Mouse (Mus musculus): ENCODE data around the gene H1foo.
A peak's percentile ranks its signal among the peaks of the same experiment; 100 is the strongest.

Gene H1foo

GRCm38 (mm10) chr6:115962439-115963085 lies 17.8 kb downstream of the H1foo start:
- DNase-seq: peak in 1 of 2 experiments; percentile 53

DNA sequence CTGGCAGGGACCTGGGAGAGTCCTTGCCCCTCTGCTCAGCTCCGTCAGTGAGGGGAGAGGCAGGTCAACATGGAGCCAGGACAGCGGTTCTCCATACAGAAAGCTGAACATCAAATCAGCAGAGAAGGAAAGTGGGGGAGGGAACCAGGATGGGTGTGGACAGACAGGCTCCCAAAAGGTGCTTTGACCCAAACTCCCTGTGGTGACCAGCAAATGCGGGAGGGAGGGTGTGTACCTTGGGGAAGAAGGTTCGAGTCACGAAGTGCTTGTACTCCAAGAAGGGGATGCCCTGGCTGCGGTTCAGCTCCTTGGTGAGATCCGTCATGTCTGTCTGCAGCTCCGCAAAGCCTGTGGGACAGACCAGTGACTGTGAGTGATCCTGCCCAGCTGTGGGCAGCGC lies 18.9 kb downstream of the H1foo start:
- DNase-seq: peak in 1 of 2 experiments; percentile 39

- peak in 1 of 2 experiments; percentile 45 for DNase-seq
Observed at GRCm38 (mm10) chr6:115966227-115966966, 21.7 kb downstream of the H1foo start.

- peak; percentile 79 to 80 for DNase-seq
Observed at GRCm38 (mm10) chr6:115967291-115967880, 22.6 kb downstream of the H1foo start.

DNA sequence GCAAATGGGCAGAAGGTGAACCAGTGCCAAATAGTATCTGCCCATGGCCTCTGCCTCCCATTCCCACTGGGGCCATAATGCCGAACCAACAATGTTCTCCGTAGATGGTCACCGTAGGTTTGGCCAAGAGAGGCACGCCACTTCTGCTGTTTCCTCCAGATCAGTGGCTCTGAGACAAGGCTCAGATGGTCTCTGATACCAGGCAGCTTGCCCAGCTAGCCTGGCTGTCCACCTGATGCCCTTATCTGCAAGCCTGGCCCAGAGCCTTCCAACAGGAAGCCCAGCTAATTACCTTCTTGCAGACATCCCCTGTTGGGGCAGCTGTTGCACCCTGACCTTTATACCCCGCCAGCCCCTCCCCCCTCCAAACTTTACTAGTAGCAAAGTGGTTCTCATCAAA lies 23.3 kb downstream of the H1foo start:
- DNase-seq: peak; percentile 90 to 92

- peak; percentile 68 to 80 for DNase-seq
Observed at GRCm38 (mm10) chr6:115968700-115969099, 24.0 kb downstream of the H1foo start.

DNA sequence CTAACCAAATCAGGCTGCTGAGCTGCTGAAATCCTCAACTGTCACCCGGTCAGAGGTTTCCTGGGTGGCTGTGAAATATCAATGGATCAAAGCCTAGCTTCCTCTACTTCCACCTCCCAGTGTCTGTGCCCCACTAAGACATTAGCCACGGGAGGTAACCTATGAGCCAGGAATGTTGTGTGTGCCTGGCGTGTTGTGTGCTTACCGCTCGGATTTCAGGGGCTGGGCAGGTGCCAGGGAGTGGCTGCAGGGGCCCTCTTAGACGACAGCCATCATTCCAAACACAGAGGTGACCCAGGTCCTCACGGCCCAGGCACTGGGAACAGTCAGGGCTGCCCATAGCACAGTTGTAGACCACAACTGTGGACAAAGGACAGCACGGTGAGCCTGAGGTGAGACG lies 24.4 kb downstream of the H1foo start:
- peak; percentile 68 to 74 for DNase-seq

- DNase-seq: no peak
Observed at GRCm38 (mm10) chr6:115969952-115970351, 25.2 kb downstream of the H1foo start.

GRCm38 (mm10) chr6:115971273-115972060 lies 26.7 kb downstream of the H1foo start:
- DNase-seq: peak; percentile 61 to 63

GRCm38 (mm10) chr6:115972083-115972764 lies 27.5 kb downstream of the H1foo start:
- DNase-seq: peak in 1 of 2 experiments; percentile 56

DNA sequence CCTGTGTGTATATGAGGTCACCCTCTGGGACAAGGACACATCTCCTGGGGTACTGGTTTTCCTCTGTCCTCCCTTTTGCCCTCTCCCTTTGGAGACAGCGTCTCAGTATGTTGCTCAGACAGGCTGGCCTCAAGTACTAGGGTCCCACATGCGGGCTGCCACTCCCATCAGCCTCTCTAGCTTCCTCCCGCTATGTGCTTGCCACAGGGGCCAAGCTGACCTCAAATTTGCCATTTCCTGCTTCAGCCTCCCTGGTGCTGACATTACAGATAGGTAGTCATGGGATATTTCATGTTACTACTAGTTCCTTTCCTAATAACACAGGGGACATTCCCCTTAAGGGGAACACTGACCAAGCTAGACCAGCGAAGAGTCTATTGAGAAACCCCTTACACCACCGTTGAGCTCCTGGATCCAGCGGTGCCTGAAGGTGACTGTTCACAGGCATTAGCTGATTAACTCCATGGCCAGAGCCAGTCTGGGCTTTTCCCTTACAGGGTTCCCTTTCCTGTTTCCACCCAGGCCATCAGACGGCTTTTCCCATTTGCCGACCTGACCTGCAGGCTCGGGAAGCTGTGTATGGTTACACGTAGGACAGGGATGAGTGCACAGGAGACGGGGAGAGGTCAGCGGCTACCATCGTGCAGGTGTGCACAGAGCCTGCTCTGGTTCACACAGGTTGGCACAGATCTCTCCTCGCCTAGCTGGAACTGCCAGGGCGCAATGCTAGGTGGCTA lies 28.6 kb downstream of the H1foo start:
- DNase-seq: no peak

DNA sequence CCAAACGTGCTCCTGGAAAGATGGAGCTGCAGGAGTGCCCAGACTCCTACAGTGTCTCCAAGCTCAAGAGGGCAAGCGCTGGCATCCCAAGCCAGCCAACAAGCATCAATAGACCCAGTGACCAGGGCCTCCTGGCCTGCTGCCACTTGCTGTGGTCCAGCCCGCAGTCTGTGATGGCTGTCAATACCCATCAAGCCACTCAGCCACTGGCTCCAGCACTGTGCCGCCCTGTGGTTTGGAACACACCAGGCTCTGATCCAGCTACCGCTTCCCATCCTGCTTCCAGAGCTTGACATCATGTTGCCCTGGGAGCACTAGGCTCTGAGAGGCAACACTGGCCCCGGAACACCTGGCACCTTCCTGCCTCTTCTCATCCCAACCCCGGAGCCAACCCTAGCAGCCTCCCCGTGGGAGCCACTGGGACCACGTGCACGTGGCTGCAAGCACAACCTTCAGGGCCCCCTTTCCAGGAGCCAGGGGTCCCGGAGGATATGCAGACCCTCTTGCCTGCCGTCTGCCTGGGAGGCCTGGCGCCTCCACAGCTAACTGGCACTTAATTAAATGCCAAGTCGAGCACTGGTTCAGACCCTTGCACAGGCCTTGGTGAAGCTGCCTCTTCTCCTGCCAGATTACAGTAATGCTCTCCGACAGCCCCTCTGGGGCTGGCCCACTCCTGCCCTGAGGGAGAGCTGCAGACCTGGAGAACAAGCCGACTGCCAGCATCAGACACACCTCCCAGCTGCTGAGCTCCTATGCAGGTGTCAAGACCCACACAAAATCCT lies 29.3 kb downstream of the H1foo start:
- peak; percentile 74 to 80 for DNase-seq

DNA sequence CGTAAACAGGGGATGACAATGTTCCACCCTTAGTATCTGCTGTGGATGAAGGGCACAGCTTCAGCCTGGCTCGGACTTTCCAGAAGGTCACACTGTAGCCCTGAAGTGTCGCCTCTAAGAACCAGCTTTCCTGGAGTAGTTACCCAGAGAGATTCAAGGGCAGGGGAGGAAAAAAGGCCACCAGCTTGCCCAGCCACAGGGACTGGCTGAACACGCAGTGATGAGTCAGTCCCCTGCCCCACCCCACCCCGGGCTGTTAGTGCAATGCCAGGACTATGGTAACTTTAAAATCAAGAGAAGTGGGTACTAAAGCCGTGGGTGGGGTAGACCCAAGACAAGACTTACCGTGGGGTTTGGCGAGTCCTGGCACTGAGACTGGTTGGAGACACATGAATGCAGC lies 30.9 kb downstream of the H1foo start:
- DNase-seq: no peak

- peak in 1 of 2 experiments; percentile 39 for DNase-seq
Observed at GRCm38 (mm10) chr6:115977810-115978209, 33.1 kb downstream of the H1foo start.

DNA sequence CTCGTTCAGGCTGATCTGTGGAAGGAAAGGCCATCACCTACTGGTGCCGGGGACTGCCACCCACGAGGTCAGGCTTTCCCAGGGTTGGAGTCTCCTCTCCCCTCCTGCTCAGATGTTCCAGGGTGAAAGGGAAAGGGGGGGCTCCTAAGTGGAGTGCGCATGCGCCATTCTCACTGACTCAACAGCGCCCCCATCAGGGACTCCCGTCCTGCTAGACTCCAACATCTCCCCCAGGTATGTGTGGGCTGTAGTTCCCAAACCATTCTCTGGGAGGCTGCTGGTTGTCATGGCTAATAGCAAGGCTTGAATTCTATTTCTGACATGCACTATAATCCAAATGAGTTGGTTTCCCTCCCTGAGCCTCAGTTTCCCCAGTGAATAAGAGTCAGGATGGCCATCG lies 33.9 kb downstream of the H1foo start:
- DNase-seq: peak in 1 of 2 experiments; percentile 62

- no peak for DNase-seq
Observed at GRCm38 (mm10) chr6:115982889-115983288, 38.2 kb downstream of the H1foo start.

DNA sequence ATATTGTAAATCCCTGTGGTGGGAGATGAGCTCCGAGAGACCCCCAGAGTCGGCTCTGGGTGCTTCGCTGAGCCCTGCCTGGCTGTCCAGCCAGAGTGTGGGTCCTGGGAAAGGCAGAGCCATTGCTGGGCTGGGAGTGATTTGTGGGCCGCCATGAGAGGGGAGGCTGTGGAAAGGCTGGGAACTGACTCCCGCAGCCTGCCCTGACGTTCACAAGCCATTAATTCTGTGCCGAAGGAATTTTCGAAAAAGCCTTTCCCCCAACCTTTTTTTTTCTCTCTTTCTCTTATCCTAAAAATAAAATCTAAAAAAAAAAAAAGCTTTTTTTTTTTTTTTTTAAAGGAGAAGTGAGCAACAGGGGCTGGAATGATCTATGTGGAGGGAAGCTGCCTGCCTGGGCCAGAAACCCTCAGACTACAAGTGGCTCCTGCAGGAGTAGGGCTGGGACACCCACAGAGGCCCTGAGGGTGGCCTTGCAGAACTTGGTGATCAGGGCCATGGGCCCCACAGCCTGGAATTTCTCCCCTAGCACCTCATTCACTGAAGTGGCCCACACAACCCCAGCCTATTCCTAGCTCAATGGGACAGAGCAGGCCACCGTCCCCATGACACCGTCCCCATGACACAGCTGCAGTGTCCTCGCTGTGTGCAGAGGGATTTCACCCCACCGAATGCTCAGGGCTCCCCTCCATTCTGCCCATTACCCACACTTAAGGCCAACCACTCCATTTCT lies 38.7 kb downstream of the H1foo start:
- no peak for DNase-seq

DNA sequence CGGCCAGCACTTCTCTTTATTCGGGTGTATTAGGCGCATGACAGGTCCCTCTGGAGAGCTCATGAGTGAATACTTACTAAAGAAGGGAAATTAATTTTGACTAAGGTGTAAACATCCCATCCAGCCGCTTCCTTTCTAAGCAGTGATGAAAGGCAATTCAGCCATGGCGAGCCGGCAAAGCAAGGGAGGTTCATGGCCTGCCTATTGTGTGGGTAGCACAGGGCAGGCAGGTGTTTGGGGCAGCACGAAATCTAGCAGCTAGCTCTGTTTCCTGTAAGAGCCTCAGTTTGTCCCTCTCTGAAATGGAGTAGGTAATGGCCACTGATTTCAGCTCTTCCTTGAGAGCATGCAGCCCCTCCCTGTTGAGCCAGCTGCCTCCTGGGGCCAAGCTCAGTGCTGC lies 39.8 kb downstream of the H1foo start:
- DNase-seq: no peak

DNA sequence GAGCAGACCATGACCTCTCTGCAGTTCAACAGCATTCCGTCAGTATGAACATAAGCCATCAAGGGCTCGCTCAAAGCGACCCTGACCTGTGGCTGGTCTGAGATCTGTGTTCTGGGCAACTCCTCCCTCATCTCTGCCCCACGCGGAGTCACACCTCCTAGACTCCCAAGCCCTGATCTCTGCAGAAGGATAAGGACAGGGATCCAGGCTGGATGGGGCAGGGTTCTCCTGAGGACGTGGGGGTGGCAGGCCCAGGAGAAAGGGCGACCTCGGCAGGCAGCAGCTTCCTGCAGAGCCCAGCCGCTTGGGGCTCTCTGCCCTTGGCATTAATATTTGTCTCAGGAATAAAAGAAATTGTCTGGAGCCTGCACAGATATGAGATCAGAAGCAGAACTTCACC lies 40.9 kb downstream of the H1foo start:
- no peak for DNase-seq

DNA sequence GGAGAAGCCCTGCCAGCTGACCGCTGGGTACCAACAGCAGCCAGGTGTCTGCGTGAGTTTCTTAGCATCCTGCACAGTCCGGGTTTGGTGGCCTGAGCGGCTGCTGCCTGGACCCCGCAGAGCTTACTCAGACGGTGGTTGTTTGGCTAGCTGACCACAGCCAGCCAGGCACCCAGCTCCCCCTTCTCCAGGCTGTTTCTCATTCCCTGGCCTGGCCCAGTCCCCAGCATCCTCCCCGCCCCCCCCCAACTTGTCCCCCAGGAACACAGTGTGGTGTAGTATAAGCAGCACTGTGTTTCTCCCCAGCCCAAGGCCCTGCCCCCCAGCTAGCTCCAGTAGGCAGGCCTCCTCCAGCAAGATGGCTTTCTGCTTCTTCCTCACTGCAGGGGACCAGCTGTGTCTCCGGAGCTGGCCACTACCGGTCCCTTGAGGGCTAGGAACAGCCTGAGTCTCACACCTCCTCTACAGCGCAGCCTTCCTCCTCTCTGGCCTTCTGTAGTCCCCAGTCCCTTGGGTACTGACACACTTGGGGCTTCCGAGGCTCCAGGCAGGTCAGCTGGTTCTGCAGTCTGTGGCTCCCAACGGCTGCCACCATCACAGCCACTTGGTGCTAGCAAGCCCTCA lies 41.8 kb downstream of the H1foo start:
- DNase-seq: peak in 1 of 2 experiments; percentile 44

Measured in cerebellum, postnatal 10 days (tissue).